ENCODE assay signal across 24 mouse cellular contexts in the genomic region with DNA sequence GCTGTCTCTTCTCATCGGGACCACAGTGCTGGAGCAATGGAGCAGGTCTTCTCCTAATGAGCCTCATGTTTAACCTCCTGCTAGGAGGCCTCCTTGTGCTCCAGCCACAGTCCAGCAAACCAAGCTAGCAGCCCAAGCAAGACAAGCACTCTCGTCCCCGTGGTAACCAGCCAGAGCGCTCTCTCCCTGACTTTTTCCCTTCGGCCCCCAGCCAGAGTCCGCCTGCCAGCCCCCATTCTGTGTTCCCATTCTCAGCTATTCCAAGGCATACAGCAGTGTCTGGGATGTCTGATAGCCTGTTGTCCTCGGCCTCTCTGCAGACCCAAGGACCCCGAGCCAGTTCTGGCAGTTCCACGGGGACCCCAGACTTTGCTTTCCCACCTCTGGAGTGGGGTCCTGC. TPM values are rescaled to one million over a fixed set of nuclear protein-coding genes. Genes with fewer than 3 reads are reported as not detected.
DNase-seq lines count a peak whose midpoint lies in the region; ATAC-seq and TF ChIP-seq lines count a peak whose summit lies in the region.
"Had no signal": no experiment of that assay in that cellular context is flagged by ENCODE, and none has a peak within 500 bp of the region (broad histone marks: within the 10 kb centered on the region; RNA-seq: fewer than 3 reads in every experiment).

No protein-coding gene starts in this region.

- no peak overlapping the region for H3K4me2 ChIP-seq in hindbrain, embryonic 16.5 days (ENCODE audit: low read length)
- H3K4me2 ChIP-seq in hindbrain, embryonic 14.5 days (replicated peaks) = no peak overlapping the region
- H3K4me2 ChIP-seq in midbrain, embryonic 14.5 days (ENCODE audit: low read length) = no peak overlapping the region
- H3K4me2 ChIP-seq in midbrain, embryonic 11.5 days = no peak overlapping the region
- H3K4me2 ChIP-seq: embryonic facial prominence, embryonic 15.5 days; forebrain, embryonic 15.5 days; heart, embryonic 11.5 days; heart, embryonic 15.5 days had no signal

- no peak overlapping the region for H3K4me3 ChIP-seq in cerebellum, adult 2 months (replicated peaks; ENCODE audit: insufficient read depth, low read depth, low read length)
- H3K4me3 ChIP-seq in hindbrain, embryonic 16.5 days (ENCODE audit: low read length) = no peak overlapping the region
- no peak overlapping the region for H3K4me3 ChIP-seq in hindbrain, embryonic 14.5 days (replicated peaks; ENCODE audit: low read length)
- no peak overlapping the region for H3K4me3 ChIP-seq in midbrain, embryonic 14.5 days (replicated peaks; ENCODE audit: low read depth, low read length)
- H3K4me3 ChIP-seq in midbrain, embryonic 11.5 days (ENCODE audit: low read depth, low read length) = no peak overlapping the region
- H3K4me3 ChIP-seq: embryonic facial prominence, embryonic 15.5 days; erythroblast, embryonic 14.5 days; forebrain, embryonic 15.5 days; heart, adult 2 months; heart, embryonic 15.5 days had no signal

- no peak overlapping the region for H3K27ac ChIP-seq in cerebellum, adult 2 months (ENCODE audit: insufficient read depth, low read length)
- H3K27ac ChIP-seq in hindbrain, embryonic 16.5 days (ENCODE audit: low read depth, low read length) = no peak overlapping the region
- no peak overlapping the region for H3K27ac ChIP-seq in hindbrain, embryonic 14.5 days
- H3K27ac ChIP-seq in midbrain, embryonic 14.5 days (replicated peaks; ENCODE audit: low read depth, low read length) = no peak overlapping the region
- no peak overlapping the region for H3K27ac ChIP-seq in midbrain, embryonic 11.5 days (ENCODE audit: low read depth, low read length)
- H3K27ac ChIP-seq: embryonic facial prominence, embryonic 15.5 days; forebrain, embryonic 15.5 days; heart, adult 2 months; heart, embryonic 15.5 days had no signal

- no peak for TF ChIP-seq POLR2A in cerebellum, adult 2 months (IDR thresholded peaks at IDR 0.05; ENCODE audit: borderline replicate concordance, insufficient read depth, low read length)

- no peaks in the 10 kb centered on the region for H3K4me1 ChIP-seq in cerebellum, adult 2 months (ENCODE audit: control insufficient read depth, insufficient read depth, low read length)
- H3K4me1 ChIP-seq in hindbrain, embryonic 16.5 days (ENCODE audit: control insufficient read depth, insufficient read depth, low read depth, low read length) = peaks cover 2% of the 10 kb centered on the region
- H3K4me1 ChIP-seq in hindbrain, embryonic 14.5 days (replicated peaks; ENCODE audit: control insufficient read depth, insufficient read depth, low read length) = peaks cover 5% of the 10 kb centered on the region; the same call in 1 of the 2 replicates
- H3K4me1 ChIP-seq in midbrain, embryonic 14.5 days (ENCODE audit: control insufficient read depth, insufficient read depth, low read length) = no peaks in the 10 kb centered on the region
- H3K4me1 ChIP-seq in midbrain, embryonic 11.5 days (ENCODE audit: control insufficient read depth, insufficient read depth, low read length) = no peaks in the 10 kb centered on the region
- H3K4me1 ChIP-seq: embryonic facial prominence, embryonic 15.5 days; heart, embryonic 15.5 days had no signal

- H3K36me3 ChIP-seq in hindbrain, embryonic 16.5 days (ENCODE audit: control insufficient read depth, insufficient read depth, low read length) = no peaks in the 10 kb centered on the region
- no peaks in the 10 kb centered on the region for H3K36me3 ChIP-seq in hindbrain, embryonic 14.5 days (replicated peaks; ENCODE audit: control insufficient read depth, insufficient read depth)
- no peaks in the 10 kb centered on the region for H3K36me3 ChIP-seq in midbrain, embryonic 14.5 days (ENCODE audit: control insufficient read depth, insufficient read depth, low read length)
- no peaks in the 10 kb centered on the region for H3K36me3 ChIP-seq in midbrain, embryonic 11.5 days (ENCODE audit: control insufficient read depth, insufficient read depth, low read length)
- H3K36me3 ChIP-seq: embryonic facial prominence, embryonic 15.5 days; forebrain, embryonic 15.5 days; heart, embryonic 15.5 days had no signal

- TF ChIP-seq CTCF in cerebellum, adult 2 months (IDR thresholded peaks at IDR 0.05; ENCODE audit: borderline replicate concordance, insufficient read depth, low read depth, low read length) = no peak

- no peak overlapping the region for H3K9ac ChIP-seq in hindbrain, embryonic 16.5 days (ENCODE audit: low read depth, low read length)
- H3K9ac ChIP-seq in hindbrain, embryonic 14.5 days = no peak overlapping the region
- no peak overlapping the region for H3K9ac ChIP-seq in midbrain, embryonic 14.5 days (replicated peaks; ENCODE audit: low read length)
- no peak overlapping the region for H3K9ac ChIP-seq in midbrain, embryonic 11.5 days (ENCODE audit: low read length)
- H3K9ac ChIP-seq: embryonic facial prominence, embryonic 15.5 days; forebrain, embryonic 15.5 days; heart, embryonic 15.5 days had no signal

- WGBS in cerebellum, adult 2 months = 9% methylated on average over 9 of the region's 9 CpGs
- 35% methylated on average over 9 of the region's 9 CpGs for WGBS in hindbrain, embryonic 16.5 days
- 42% methylated on average over 9 of the region's 9 CpGs for WGBS in hindbrain, embryonic 14.5 days
- WGBS in midbrain, embryonic 14.5 days = 45% methylated on average over 9 of the region's 9 CpGs
- 58% methylated on average over 9 of the region's 9 CpGs for WGBS in midbrain, embryonic 11.5 days

- ATAC-seq in hindbrain, embryonic 16.5 days = 0 out of 2 replicates have a peak, but pooled peaks have one; percentile 40
- ATAC-seq in hindbrain, embryonic 14.5 days (ENCODE audit: low FRiP score) = no peak
- no peak for ATAC-seq in midbrain, embryonic 14.5 days (ENCODE audit: low FRiP score, low TSS enrichment)
- no peak for ATAC-seq in midbrain, embryonic 11.5 days (ENCODE audit: low FRiP score)
- no peak for ATAC-seq in frontal cortex, adult (ENCODE audit: low TSS enrichment)
- ATAC-seq: forebrain, embryonic 15.5 days had no signal

- no peaks in the 10 kb centered on the region for H3K27me3 ChIP-seq in cerebellum, adult 2 months (ENCODE audit: control insufficient read depth, insufficient read depth, low read length)
- H3K27me3 ChIP-seq in hindbrain, embryonic 16.5 days (replicated peaks; ENCODE audit: control insufficient read depth, insufficient read depth, low read length) = 0 out of 2 replicates have a peak, but pooled peaks cover 7% of the 10 kb centered on the region
- peaks cover 6% of the 10 kb centered on the region; the same call in 1 of the 2 replicates for H3K27me3 ChIP-seq in hindbrain, embryonic 14.5 days (ENCODE audit: control insufficient read depth, insufficient read depth, low read length)
- no peaks in the 10 kb centered on the region for H3K27me3 ChIP-seq in midbrain, embryonic 14.5 days (ENCODE audit: control insufficient read depth, insufficient read depth, low read length)
- H3K27me3 ChIP-seq in midbrain, embryonic 11.5 days (ENCODE audit: control insufficient read depth, insufficient read depth, low read length) = no peaks in the 10 kb centered on the region; the same call in 1 of the 2 replicates
- H3K27me3 ChIP-seq: forebrain, embryonic 15.5 days had no signal

- peak; percentile 11 to 23 for DNase-seq in cerebellum, postnatal 14 days
- no peak for DNase-seq in cerebellum, adult 2 months
- no peak for DNase-seq in hindbrain, embryonic 14.5 days (ENCODE audit: low spot score)
- peak; percentile 13 for DNase-seq in midbrain, embryonic 14.5 days
- DNase-seq in midbrain, embryonic 11.5 days (ENCODE audit: low spot score, missing footprints) = no peak
- DNase-seq: adrenal gland, postnatal 10 days; cerebellum, adult 11 months; cerebellum, adult 9-11 months; embryo, embryonic 11 days; gastrocnemius, postnatal 14 days; heart, adult 2 months; heart, postnatal 14 days had no signal

- H3K9me3 ChIP-seq in hindbrain, embryonic 16.5 days (ENCODE audit: control insufficient read depth, low read length) = no peaks in the 10 kb centered on the region
- no peaks in the 10 kb centered on the region for H3K9me3 ChIP-seq in hindbrain, embryonic 14.5 days (ENCODE audit: control insufficient read depth, low read length)
- H3K9me3 ChIP-seq in midbrain, embryonic 14.5 days (ENCODE audit: control insufficient read depth, low read length) = no peaks in the 10 kb centered on the region
- no peaks in the 10 kb centered on the region for H3K9me3 ChIP-seq in midbrain, embryonic 11.5 days (ENCODE audit: control insufficient read depth, low read length)
- H3K9me3 ChIP-seq: embryonic facial prominence, embryonic 15.5 days; forebrain, embryonic 15.5 days; heart, embryonic 15.5 days had no signal

RNA-seq across cellular contexts. Expression of gene A230072I06Rik, which starts 38.5 kb away (rescaled TPM):
- not detected in 2 replicates for polyA plus RNA-seq in cerebellum, adult 2 months (2012; rRNA removed)
- polyA plus RNA-seq in hindbrain, embryonic 16.5 days (2015; fragmentation: Nextera tagmentation; extraction: Ambion mirVana) = 0.08 TPM in 1 of 2 replicates, not detected in the other
- polyA plus RNA-seq in hindbrain, embryonic 14.5 days (2014; fragmentation: Nextera tagmentation; extraction: Ambion mirVana) = not detected in 2 replicates
- polyA plus RNA-seq in midbrain, embryonic 14.5 days (2014; fragmentation: Nextera tagmentation; extraction: Ambion mirVana) = not detected in 2 replicates
- polyA plus RNA-seq in midbrain, embryonic 11.5 days (2014; fragmentation: Nextera tagmentation; extraction: Ambion mirVana) = not detected in 2 replicates
- polyA plus RNA-seq: C2C12; embryonic facial prominence, embryonic 11.5 days; embryonic facial prominence, embryonic 15.5 days; erythroblast, embryonic 14.5 days; forebrain, embryonic 11.5 days; gonadal fat pad, adult 2 months; heart, adult 2 months; heart, embryonic 11.5 days; heart, embryonic 15.5 days; intestine, embryonic 14.5 days had no signal

Comparison
In these comparisons a context has a peak if more than half of its experiments do, and no peak if none do; other contexts are left out.
1. DNase-seq: peak in cerebellum, postnatal 14 days (2 of 2) and midbrain, embryonic 14.5 days (single experiment); none in cerebellum, adult 2 months (0 of 2), hindbrain, embryonic 14.5 days (single experiment) and midbrain, embryonic 11.5 days (single experiment).